Mouse (Mus musculus): ENCODE measurements around the gene Zbtb8os.

Gene Zbtb8os

DNA sequence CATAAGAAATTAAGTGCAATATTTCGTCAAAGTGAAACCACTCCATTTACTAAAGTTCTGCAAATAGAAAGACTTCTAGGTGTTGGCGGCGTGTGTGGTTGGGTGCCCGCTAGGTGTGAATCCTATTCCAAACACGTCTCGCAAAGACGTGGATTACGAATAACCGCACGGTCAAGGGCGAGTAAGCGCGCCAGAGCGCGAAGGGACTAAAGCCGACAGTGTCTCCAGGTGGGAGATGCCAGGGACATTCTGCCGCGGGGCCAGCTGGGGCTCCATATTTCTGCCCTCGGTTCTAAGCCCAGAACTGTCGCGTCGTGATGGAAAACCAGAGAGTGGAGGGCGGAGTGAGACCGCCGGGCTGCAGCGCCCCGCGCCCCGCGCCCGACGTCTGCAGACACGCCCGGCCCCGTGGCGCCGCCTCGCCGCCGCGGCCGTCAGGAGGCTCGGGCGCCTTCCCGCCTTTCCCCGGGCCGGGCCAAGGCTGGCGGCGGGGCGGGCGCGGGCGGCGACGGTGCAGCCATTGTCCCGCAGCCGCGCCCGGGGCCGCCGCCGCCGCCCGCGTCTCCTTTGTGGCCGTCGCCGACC is 41.6 kb downstream of the Zbtb8os start:
- DNase-seq (ENCODE audit: low spot score): peak; percentile 66

DNA sequence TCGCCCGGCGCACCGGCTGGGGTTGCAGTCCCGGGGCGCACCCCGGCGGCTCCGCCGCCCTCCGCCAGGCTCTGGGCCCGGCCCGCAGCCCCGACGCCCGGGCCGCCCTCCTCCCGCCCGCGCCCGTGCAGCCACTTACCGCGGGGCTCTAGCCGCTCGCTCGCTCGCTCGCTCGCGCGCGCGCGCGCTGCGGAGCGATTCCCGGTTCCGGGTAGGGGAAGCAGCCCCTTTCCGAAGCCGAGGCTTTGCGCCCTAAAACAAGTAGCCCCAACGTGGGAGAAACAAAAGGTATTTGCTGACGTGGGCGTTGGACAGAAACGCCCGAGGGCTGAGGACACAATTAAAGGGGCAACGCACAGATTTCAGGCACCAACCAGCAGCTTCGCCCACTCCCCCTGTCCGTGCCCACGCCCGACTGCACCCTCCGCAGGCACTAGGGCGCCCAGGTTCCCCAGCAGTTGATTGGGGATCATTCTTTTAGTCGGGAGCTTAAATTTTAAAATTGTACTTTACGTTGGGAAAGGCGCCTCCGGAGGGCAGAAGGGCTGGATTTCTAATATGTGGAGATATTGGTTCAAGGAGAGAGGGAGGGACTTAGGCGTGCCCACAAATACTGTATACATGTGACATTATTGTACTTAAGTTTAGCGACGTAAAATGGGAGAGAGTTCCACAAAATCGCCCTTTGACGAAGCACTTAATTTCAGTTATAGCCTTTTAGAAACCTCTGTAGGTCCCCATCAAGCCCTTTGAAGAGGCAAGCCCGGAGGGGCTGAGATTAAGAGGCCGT is 42.3 kb downstream of the Zbtb8os start, which contains the start of gene Zbtb8a:
Gene Zbtb8a (minus strand): TSS at position 516 of the 790 bp plus-strand sequence.
- DNase-seq (ENCODE audit: low spot score): peak; percentile 73

DNA sequence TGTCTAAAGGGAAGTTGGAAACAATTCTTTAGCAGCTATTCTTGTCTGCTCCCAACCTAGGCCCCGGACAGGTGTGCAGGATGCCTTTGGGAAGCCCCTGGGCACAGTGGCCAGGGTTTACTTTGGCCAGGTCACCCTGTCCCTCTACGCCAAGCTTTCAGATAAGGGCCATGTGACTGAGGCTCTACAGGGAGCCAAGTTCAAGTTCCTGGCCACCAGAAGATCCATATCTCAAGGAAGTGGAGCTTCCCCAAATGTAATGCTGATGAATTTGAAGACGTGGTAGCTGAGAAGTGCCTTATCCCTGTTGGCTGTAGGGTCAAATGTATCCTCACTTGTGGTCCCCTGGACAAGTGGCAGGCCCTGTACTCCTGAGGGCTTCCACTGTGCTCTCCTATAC is 44.3 kb downstream of the Zbtb8os start:
- no peak for DNase-seq (ENCODE audit: low spot score)

DNA sequence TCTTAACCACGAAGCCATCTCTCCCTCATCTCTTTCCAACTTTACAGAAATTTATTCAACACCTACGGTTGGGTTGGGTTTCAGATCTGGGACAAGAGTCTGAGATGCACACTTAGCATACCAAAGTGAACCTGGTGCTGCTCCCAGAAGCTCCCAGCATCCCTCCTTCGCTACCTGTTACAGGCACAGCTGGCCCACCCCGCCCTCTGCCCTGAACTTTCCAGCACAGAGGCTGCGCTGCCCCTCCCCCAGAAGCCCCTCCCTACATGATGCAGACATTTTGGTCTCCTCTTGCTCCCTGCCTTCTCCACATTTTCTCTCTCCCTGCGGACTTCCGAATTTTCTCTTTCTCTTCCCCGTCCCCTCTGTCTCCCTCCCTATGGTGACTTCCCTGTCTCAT is 45.7 kb downstream of the Zbtb8os start:
- no peak for DNase-seq (ENCODE audit: low spot score)

DNA sequence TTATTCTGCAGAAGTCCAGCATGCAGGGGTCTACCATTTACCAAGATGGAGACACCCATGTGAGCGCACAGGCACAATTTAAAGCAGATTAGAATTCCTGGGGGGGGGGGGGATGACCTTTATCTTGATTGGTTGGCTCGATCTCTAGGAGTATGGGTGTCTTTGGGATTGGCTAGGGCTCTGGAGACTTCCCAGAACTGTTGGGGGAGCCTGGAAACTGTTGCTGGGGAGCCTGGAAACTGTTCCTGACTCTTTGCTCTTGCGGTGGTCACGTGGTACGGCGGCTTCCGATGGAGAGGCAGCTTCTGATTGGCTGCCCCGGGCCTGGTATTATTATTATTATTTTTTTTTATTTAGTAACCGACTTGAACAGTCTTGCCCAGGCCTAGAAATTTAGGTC is 46.5 kb downstream of the Zbtb8os start:
- no peak for DNase-seq (ENCODE audit: low spot score)

DNA sequence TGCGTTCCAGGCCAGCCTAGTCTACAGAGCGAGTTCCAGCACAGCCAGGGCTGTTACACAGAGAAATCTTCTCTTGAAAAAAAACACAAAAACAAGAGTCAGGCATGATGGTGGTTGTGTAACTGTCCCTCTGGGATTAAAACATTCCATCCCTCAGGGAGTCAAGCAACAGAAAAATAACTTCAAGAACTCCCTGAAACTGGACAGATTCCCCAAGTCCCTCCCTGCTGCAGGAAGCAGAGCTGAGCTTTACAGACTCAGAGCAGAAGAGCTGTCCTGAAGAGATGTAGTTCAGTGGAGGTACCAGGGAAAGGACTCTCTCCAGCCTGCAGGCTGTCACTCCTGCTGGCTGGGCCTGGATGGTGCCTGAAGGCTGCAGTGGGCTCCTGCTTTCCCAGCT is 47.0 kb downstream of the Zbtb8os start:
- DNase-seq (ENCODE audit: low spot score): no peak

DNA sequence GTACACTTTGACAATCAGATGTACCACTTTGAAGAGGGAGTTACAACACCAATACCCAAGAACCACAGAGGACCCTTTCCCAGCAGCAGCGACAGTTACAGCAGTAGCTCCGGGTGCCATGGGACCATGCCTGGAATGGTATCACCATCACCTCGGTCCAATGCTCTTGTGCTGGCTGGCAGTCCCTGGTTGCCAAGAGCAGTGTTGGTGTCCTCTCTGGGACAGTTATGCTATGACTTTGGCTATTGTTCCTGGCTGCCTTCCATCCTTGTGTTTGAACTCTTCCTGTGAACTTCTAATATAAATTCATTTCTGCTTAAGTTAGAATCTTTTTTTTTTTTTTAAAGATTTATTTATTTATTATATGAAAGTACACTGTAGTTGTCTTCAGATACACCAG is 48.1 kb downstream of the Zbtb8os start:
- DNase-seq (ENCODE audit: low spot score): no peak

DNA sequence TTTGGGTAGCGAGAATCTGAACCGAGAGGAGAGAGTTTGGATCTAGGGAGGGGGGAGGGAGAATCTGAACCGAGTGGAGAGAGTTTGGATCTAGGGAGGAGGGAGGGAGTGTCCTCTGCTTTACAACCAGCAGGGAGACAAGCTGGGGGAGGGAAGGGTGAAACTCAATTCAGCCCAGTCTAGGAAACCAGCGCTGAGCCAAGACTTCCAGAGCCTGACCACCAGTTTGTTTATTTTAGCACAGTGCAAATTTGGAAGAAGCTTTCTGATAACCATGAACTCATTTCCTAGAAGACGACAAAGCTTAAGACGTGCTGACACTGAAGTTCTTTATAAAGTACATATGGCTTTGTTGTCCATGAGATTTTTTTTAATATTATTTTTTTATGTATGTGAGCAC is 48.9 kb downstream of the Zbtb8os start:
- no peak for DNase-seq (ENCODE audit: low spot score)

DNA sequence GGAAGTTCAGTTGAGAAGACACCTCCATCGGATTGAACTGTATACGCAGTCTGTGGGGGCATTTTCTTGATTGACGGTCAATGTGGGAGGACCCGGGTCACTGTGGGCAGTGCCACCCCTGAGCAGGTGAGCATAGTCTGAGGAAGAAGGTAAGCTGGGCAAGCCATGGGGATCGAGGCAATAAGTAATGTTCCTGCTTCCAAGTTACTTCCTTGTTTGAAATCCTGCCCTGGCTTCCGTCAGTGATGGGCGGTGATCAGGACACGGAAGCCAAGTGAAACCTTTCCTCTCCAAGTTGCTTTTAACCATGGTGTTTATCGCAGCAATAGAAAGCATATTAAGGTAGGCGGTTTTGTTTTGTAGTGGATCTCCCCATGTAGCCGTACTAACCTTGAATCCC is 50.2 kb downstream of the Zbtb8os start:
- DNase-seq (ENCODE audit: low spot score): no peak

DNA sequence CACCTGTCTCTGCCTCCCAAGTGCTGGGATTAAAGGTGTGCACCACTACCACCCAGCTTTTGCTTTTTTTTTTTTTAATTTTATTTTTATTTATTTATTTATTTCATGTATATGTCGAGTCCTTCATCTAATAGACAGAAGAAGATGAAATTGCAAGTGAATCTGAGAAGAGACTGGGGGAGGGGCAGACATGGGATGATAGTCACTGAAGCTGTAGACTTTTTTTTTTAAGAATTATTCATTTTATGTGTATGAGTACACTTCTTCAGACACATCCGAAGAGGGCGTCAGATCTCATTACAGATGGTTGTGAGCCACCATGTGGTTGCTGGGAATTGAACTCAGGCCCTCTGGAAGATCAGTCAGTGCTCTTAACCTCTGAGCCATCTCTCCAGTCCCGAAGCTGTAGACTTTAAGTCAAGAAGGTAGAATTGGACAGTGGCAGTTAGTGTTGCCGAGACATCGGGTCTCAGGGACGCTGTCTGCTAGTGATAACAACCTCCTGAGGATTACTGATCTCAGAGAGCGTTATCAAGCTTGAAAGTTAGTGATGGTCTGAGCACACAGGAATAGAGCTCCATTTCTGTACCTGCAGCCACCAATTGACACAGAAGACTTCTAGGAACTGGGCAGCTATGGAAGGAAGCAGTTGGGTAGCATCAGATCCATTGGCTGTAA is 50.9 kb downstream of the Zbtb8os start:
- no peak for DNase-seq (ENCODE audit: low spot score)

DNA sequence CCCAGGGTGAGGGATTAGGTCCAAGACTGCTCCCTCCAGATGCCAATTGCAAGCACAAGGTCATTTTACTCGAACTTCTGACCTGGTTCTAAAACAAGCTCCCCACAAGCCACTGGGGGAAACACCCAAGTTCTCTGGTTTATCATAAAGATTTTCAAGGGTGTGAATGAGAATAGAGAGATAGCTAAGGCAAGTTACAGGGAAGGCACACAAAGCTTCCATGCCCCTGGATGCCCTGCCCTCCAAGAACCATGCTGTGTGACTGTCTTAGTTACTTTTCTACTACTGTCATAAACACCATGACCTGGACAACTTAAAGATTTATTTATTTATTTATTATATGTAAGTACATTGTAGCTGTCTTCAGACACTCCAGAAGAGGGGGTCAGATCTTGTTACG is 51.5 kb downstream of the Zbtb8os start:
- DNase-seq (ENCODE audit: low spot score): no peak

DNA sequence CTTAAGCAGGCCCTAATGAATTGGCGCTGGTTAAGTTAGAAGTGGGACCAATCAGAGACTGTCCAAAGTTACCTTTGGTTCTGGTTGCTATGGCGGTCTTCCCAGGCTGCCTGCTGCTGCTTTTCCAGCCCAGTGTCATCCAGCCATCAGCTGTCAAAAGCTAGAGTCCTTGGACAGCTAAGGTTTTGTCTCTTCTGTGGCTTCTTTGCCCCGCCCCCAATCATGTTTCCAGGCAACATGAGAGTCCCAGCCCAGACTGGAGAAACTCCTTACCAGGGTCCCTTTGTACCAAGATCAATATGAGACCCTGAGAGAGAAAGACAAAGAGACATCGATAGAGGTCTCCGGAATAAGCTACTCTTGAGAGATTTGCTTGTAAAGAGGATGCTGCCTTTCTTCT is 52.9 kb downstream of the Zbtb8os start:
- DNase-seq (ENCODE audit: low spot score): no peak

DNA sequence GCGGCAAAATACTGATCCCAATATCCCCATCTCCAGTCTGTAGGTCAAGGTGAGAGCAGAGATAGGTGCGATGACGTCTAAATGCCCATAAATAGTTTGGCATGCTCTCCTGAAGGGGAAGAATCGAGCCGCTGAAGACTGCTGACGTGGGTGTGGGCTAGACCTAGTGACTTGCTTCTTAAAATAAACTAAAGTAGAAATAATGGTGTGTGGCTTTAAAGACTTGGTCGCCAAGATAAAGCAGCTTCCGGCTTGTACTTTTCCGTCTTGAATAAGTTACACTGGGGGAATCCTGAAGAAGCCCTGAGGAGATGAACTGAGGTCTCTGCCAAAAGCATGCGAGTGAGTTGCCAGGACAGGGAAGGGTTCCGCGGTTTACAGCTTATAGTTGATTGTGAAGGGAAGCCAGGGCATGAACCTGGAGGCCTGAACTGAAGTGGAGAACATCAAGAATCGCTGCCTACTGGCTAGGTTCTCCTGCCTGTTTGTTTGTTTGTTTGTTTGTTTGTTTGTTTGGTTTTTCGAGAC is 54.8 kb downstream of the Zbtb8os start:
- DNase-seq (ENCODE audit: low spot score): no peak

DNA sequence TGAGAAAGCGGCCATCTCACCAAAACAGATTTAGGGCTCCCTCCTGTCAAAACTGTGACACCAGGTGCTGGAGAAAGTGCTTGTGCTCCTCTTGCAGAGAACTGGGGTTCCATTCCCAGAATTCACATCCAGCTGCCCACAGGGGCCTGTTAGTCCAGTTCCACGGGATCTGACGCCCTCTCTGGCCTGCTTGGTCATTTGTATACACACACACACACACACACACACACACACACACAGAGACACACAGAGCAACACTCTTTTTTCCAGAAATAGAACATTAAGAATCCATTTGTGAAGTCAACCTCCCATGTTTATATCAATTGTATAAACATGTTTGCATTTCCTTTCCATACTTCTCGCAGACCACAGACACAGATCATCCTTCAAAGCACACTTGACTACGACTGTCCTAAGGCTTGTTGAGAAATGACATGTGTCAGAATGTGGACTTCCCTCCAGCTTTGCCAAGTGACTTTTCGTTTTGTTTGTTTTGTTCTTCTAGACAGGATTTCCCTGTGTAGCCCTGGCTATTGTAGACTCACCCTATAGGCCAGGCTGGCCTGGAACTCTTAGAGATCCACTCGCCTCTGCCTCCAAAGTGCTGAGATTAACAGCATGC is 55.6 kb downstream of the Zbtb8os start:
- DNase-seq (ENCODE audit: low spot score): no peak

DNA sequence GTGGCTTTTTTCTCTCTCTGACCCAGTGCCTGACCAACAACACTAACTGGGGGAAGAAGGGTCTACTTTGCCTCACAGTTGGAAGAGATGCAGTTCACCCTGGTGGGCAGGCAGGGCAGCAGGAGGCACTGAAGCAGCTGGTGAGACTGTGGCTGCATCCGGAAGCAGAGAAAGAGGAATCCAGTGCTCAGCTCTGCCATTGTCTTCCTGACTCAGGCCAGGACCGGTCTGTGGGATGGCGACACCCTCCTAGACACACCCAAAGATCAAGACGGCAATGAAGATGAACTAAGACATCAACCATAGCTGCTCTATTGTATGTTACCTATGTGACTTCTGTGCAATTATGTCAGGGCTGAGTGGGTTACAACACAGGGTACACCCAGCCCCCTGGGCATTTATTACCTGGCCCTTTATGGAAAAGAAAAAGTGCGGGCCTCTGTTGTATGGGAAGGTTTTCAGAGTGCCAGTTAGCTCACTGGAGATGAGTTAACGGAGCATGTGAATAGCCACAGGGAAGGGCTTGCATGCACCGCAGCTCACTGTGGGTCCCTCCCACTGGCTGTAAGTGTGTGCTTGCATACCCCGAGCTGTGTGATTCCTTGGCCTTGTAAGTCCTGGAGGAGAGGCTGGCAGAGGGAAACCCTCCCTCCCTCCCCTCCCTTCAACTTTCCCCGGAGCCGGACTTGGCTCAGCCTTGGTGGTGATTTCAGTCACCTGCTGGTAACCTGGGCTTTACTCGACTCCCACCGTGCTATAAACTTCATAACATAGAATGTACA is 58.8 kb downstream of the Zbtb8os start:
- DNase-seq (ENCODE audit: low spot score): no peak

DNA sequence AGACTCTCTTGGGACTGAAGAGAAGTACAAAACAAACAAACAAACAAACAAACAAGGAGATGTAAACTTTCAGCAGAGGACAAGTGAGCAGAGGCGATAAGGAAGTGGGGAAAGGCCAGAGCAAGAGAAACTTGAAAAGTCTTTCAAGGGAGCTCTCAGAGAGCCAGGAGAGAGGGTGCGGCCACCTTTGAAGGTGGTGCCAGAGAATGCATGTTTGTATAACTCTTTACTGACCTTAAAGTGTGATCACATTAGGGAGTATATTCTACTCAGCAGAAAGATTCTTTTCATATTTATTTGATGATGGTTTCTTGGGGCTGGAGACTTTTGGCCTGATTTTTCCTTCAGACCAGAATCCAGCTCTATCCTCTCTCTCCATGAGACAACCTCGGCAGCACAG is 61.5 kb downstream of the Zbtb8os start:
- no peak for DNase-seq (ENCODE audit: low spot score)

DNA sequence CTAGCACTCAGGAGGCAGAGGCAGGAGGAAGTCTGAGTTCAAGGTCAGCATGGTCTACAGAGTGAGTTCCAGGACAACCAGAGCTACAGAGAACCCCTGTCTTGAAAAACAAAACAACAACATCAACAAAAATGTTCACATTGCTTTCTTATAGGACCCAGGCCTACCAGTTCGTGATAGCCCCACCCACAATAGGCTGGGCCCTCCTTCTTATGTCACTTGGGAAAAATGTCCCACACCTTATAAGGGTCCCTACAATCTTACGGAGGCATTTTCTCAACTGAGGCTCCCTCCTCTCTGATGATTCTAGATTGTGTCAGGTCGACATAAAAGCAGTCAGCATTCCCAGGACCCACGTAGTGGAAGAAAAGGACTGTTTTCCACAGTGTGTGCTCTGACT is 64.3 kb downstream of the Zbtb8os start:
- no peak for DNase-seq (ENCODE audit: low spot score)
